Mouse (Mus musculus): ENCODE data around the gene Gm28048.

- no peak for TF ChIP-seq POLR2A (IDR thresholded peaks at IDR 0.05; ENCODE audit: insufficient read length, low read depth)
- TF ChIP-seq MAX (IDR thresholded peaks at IDR 0.05; ENCODE audit: low read depth), result no peak
These were observed 53.2 kb downstream of the Gm28048 start for GRCm38 (mm10) chr11:22928586-22929169.
